Mouse (Mus musculus) heart, adult 2 months (tissue): ENCODE measurements around the gene Ubxn2a. TPM values are rescaled to one million over a fixed set of nuclear protein-coding genes. Genes with fewer than 3 reads are reported as not detected.

Source experiments
- DNase-seq, 2 experiments: peaks; one replicate each; pipeline ENCODE4 v3.0.0; 2021
- H3K27ac ChIP-seq: fragments of 200-600 bp; 2 replicates; pipeline ENCODE4 v1.8.1; 2022
- H3K27me3 ChIP-seq: fragments of 200-500 bp; 2 replicates; pipeline ENCODE4 v1.6.1; 2012; ENCODE audit warnings: mild to moderate bottlenecking, low read length, inconsistent platforms, mixed read lengths; ENCODE audit not compliant: control insufficient read depth, insufficient read depth
- H3K36me3 ChIP-seq: fragments of 200-500 bp; 2 replicates; pipeline ENCODE4 v1.6.1; 2012; ENCODE audit warnings: low read length, inconsistent platforms; ENCODE audit not compliant: control insufficient read depth, insufficient read depth
- H3K4me1 ChIP-seq: fragments of 200-500 bp; 2 replicates; pipeline ENCODE4 v1.6.1; 2011; ENCODE audit warnings: low read length; ENCODE audit not compliant: control insufficient read depth, insufficient read depth
- H3K4me3 ChIP-seq: fragments of 200-600 bp; 2 replicates; pipeline ENCODE4 v1.8.1; 2022
- H3K79me2 ChIP-seq: fragments of 200-500 bp; replicated peaks from 2 replicates; pipeline ENCODE4 v1.6.1; 2012; ENCODE audit warnings: mild to moderate bottlenecking, inconsistent platforms, low read length, moderate library complexity, mixed read lengths; ENCODE audit not compliant: control insufficient read depth, insufficient read depth
- H3K9ac ChIP-seq: fragments of 200-500 bp; 2 replicates; pipeline ENCODE4 v1.6.1; 2012; ENCODE audit warnings: low read depth, mild to moderate bottlenecking, control low read depth, inconsistent platforms, low read length, mixed read lengths
- CTCF ChIP-seq: fragments of 200-600 bp; IDR thresholded peaks from 2 replicates; pipeline ENCODE4 v1.8.1; 2022; ENCODE audit warnings: antibody characterized with exemption, mild to moderate bottlenecking, moderate library complexity
- EP300 ChIP-seq: fragments of 200-500 bp; IDR thresholded peaks from 2 replicates; pipeline ENCODE4 v1.6.1; 2011; ENCODE audit warnings: low read depth, low read length, control low read depth; ENCODE audit not compliant: insufficient read depth
- POLR2A ChIP-seq: fragments of 200-500 bp; IDR thresholded peaks from 2 replicates; pipeline ENCODE4 v1.6.1; 2011; ENCODE audit warnings: mild to moderate bottlenecking, low read depth, low read length, control low read depth; ENCODE audit not compliant: insufficient read depth
- WGBS: fragments of 180-500 bp; shearing (Covaris S2); methylation state at CpG from one replicate; pipeline ENCODE4 v1.1.7; 2018; 5-methylcytosine and 5-hydroxymethylcytosine counted together
- intact Hi-C: fragments of 180-260 bp; cut with DNase I; formaldehyde crosslinking; loops from one replicate; pipeline ENCODE4 v1.15.1; 2025
- long read RNA-seq: library from polyadenylated mRNA; stranded (forward); transcript quantifications from one replicate; pipeline ENCODE4 v2.0.0, GENCODE M21; 2021
- polyA plus RNA-seq: library from polyadenylated mRNA; depleted of rRNA; stranded (reverse); fragments of >200 nt; gene quantifications from 2 replicates; pipeline ENCODE4 v1.2.3, GENCODE M21; 2012; rRNA removed
- total RNA-seq, 2 experiments: library from RNA; stranded (reverse); gene quantifications; 2 replicates each; pipeline ENCODE4 v1.2.3; 2021

Ubxn2a gene
- total RNA-seq (10 to 100 TPM; 72.1 to 76.0 TPM), polyA plus RNA-seq (11.2 and 22.5 TPM in 2 replicates)
- long read RNA-seq, transcript Ubxn2a-202 (6 exons, 965 nt), result minor isoform, 6 of 85 reads
- long read RNA-seq, transcript Ubxn2a-201 (7 exons, 2,696 nt), result major isoform, 40 of 85 reads
- long read RNA-seq, partial matches to known transcripts, result 7 of 85 reads
- long read RNA-seq, other reads (novel, unspliced or antisense), result 31 of 85 reads

DNA sequence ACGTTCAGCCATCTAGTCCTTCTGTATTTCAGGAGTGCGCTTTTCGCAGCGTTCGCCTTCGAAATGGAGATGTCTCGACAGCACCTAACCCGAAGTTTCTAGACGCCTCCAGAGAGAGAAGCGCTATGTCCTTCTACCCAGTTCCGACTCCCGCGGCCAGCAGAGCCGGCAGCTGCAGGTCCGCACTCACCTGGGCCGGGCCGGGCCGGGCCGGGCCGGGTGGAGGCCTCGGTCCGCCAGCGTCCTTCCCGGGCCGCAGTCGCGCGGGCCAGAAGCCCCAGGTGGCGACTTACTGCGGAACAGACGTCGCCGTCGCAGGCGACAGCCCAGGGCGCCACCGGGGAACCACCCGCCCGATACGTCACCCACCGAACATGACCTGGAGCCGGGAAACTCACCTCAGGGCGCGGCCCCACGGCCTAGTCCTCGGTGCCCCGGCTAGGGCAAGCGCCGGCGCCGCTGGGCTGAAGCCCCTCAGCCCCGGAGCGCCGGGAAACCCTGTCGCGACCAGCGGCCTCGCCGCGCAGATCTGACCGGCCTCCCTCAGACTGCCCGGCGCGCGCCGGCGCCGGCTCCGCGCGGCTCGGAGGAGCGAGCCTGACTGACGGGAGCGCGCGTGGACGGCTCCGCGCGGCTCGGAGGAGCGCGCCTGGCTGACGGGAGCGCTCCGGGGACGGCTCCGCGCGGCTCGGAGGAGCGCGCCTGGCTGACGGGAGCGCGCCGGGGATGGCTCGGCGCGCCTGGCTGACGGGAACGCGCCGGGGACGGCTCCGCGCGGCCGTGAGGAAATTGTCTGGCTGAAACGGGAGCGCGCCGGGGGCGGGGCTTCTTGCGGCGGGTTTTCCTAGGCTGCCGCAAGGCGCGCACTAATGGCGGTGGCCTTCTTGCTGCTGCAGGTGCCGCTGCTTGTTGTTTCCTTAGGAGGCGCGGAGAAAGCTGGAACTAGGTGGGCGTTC, at the start of gene Ubxn2a:
Gene Ubxn2a, minus strand, starts transcription at position 755 of the 956 bp plus-strand sequence.
- Histone ChIP-seq H3K79me2 (peaks cover 6% of the 10 kb centered on the region; the same call in 1 of the 2 replicates), H3K4me3 (peak within 1 kb of the TSS; percentile 88), H3K27me3 (no peaks in the 10 kb centered on the region), H3K36me3 (peaks cover 2% of the 10 kb centered on the region), H3K9ac (peak within 1 kb of the TSS; percentile 84), H3K4me1 (no peaks in the 10 kb centered on the region), H3K27ac (peak within 1 kb of the TSS; percentile 99)
- TF ChIP-seq CTCF, result peak; percentile 62
- no peak for TF ChIP-seq EP300
- peak; percentile 54 for TF ChIP-seq POLR2A
- peak; percentile 97 for DNase-seq
- under 1% methylated on average over 124 of the region's 125 CpGs for WGBS
- intact Hi-C loops, result loop anchor here (2.0 to 5.0 kb wide), 2 partner anchors 64 to 1335 kb away; partner anchors contain the start of genes Dtnb and Wdcp

DNA sequence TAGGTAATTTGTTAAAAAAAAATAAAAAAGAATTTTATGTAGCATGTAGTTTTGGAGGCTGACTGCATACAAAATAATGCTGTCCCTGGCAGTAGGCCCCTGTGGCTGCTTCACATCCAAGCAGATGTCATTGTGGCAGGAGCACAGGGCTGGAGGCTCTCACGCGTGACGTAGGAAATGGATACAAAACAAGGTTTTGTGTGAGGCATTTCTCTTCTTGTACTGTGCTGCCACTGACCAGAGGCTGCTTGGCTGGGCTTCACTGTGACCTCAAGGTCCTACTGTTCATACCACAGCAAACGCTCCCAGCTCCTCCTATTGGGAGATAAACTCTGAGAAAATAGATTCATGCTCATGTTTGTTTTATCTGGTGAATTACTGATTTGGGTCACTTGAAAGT, 45.7 kb upstream of the Ubxn2a start:
- H3K27ac ChIP-seq, result no peak overlapping the region
- no peak overlapping the region for H3K9ac ChIP-seq
- intact Hi-C loops, result no loop called here
- no peaks in the 10 kb centered on the region for H3K4me1 ChIP-seq
- 76% methylated on average over 4 of the region's 4 CpGs for WGBS
- no peak for DNase-seq
- no peak overlapping the region for H3K4me3 ChIP-seq
- TF ChIP-seq CTCF (no peak), POLR2A (no peak), EP300 (no peak)
- no peaks in the 10 kb centered on the region for H3K79me2 ChIP-seq
- H3K36me3 ChIP-seq, result peaks cover 2% of the 10 kb centered on the region; the same call in 1 of the 2 replicates
- no peaks in the 10 kb centered on the region for H3K27me3 ChIP-seq

DNA sequence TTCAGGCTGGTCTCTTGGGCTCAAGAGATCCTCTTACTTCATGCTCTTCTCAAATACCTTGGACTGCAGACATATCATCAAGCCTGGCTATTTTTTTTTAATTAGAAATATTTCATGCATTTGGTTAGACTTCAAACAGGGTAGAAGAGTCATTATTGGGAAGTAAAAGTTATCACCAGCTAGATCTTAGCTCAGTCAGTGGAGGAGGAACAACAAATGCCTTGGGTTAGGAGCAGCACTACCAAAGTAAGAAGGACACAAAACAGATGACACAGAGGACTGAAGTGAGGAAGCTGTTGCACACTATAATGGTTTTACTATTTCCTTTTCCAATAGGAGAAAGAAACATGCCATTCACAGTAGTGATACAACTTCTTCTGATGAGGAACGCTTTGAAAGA, 44.8 kb upstream of the Ubxn2a start:
- no peak overlapping the region for H3K9ac ChIP-seq
- no peak for DNase-seq
- H3K4me1 ChIP-seq, result no peaks in the 10 kb centered on the region
- no peaks in the 10 kb centered on the region for H3K27me3 ChIP-seq
- H3K79me2 ChIP-seq, result no peaks in the 10 kb centered on the region
- intact Hi-C loops, result no loop called here
- H3K36me3 ChIP-seq, result peaks cover 2% of the 10 kb centered on the region; the same call in 1 of the 2 replicates
- H3K27ac ChIP-seq, result no peak overlapping the region
- no peak overlapping the region for H3K4me3 ChIP-seq
- TF ChIP-seq CTCF, result no peak
- TF ChIP-seq EP300, result no peak
- no peak for TF ChIP-seq POLR2A
- WGBS, result 94% methylated on average over 1 of the region's 1 CpGs

DNA sequence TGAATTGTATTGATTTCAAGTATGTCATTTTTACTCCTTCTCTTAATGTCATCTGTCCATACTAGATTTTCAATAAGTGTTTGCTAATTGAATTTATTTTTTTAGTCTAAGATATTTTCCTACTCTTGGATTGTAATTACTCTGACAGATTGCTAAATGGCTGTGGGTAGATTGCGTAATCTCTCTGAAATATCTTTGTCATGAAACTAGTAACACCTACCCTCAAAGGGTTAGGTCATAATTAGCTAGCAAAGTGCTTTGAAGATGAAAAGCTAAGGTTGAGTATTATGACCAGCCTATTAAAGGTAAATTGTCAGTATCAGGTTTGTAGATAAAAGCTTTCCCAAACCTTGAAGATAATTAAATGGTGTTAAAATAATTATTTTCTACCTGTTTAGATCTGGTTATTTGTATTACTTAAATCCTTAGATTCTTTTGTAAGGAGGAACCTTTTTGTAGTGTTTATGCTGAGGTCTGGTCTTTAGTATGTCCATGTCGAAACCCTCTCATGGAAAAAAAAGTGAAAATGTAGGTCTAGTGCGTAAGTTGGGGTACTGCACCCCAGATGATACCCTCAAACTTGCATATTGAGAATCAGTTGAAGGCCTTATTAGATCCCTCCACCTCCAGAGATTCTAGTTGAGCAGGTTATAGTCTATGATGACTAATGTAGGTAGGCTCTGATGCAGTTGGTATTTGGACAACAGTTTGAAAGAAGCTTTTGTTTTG, 23.5 kb upstream of the Ubxn2a start:
- no peak overlapping the region for H3K9ac ChIP-seq
- peaks cover 6% of the 10 kb centered on the region for H3K4me1 ChIP-seq
- H3K27ac ChIP-seq, result no peak overlapping the region
- TF ChIP-seq CTCF (no peak), POLR2A (no peak), EP300 (no peak)
- DNase-seq, result no peak
- H3K36me3 ChIP-seq, result peaks cover 5% of the 10 kb centered on the region; the same call in 1 of the 2 replicates
- 94% methylated on average over 3 of the region's 3 CpGs for WGBS
- H3K27me3 ChIP-seq, result no peaks in the 10 kb centered on the region
- H3K4me3 ChIP-seq, result no peak overlapping the region
- H3K79me2 ChIP-seq, result peaks cover 4% of the 10 kb centered on the region
- intact Hi-C loops, result no loop called here

DNA sequence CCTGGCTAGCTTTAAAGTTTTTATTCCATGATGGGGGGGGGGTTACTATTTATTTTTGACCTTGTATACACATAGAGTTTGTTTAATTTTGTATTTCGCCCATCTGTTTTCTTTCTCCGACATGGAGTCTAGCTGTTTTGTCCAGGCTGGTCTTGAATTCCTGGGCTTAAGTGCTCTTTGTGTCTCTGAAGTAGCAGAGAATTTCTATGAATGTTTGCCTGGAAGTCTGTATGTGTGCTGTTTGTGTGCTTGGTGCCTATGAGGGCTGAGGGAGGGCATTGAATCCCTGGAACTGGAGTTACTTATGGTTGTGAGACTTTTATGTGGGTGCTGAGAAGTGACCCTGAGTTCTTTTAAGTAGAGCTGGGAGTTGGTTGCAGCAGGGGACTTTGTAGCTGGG, 20.7 kb upstream of the Ubxn2a start:
- no peak overlapping the region for H3K27ac ChIP-seq
- H3K9ac ChIP-seq, result no peak overlapping the region
- TF ChIP-seq POLR2A (no peak), EP300 (no peak), CTCF (no peak)
- H3K4me1 ChIP-seq, result peaks cover 4% of the 10 kb centered on the region
- no peak overlapping the region for H3K4me3 ChIP-seq
- peaks cover under 1% of the 10 kb centered on the region; the same call in 1 of the 2 replicates for H3K36me3 ChIP-seq
- intact Hi-C loops, result no loop called here
- peaks cover 3% of the 10 kb centered on the region for H3K79me2 ChIP-seq
- H3K27me3 ChIP-seq, result no peaks in the 10 kb centered on the region
- no peak for DNase-seq
- WGBS, result 93% methylated on average over 2 of the region's 2 CpGs
